Mouse (Mus musculus): ENCODE data around the gene Donson.
"Not testable (repeated sequence)": the region's sequence is repeated elsewhere in the genome, so short reads cannot be mapped to it uniquely, and the experiment has no call there.

Donson gene

GRCm38 (mm10) chr16:91688023-91688618, 449 bp downstream of the Donson start:
- DNase-seq (ENCODE audit: low spot score) = no peak

- no peak for DNase-seq (ENCODE audit: low spot score)
Observed at GRCm38 (mm10) chr16:91686369-91686768, 2.2 kb downstream of the Donson start.

- DNase-seq (ENCODE audit: low spot score) = no peak
Observed at GRCm38 (mm10) chr16:91685526-91685925, 3.0 kb downstream of the Donson start.

DNA sequence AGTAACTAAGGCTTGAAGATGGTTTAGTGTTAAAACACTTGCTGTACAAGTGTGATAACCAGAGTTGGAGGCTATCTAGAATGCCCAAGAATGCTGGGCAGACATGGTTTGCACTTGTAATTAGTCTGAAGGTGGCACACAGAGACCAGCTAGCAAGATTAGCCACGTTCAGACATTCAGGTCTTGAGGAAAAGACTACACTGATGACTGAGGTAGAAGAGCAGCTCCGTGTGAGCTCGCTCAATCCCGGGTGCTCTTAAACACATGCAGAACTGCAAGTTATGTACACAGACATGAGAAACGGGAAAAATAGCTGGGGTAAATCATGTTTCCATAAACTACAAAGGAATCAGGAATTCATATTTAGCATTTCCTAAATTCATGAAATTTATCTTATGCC, 7.9 kb downstream of the Donson start:
- DNase-seq (ENCODE audit: low spot score) = no peak

DNA sequence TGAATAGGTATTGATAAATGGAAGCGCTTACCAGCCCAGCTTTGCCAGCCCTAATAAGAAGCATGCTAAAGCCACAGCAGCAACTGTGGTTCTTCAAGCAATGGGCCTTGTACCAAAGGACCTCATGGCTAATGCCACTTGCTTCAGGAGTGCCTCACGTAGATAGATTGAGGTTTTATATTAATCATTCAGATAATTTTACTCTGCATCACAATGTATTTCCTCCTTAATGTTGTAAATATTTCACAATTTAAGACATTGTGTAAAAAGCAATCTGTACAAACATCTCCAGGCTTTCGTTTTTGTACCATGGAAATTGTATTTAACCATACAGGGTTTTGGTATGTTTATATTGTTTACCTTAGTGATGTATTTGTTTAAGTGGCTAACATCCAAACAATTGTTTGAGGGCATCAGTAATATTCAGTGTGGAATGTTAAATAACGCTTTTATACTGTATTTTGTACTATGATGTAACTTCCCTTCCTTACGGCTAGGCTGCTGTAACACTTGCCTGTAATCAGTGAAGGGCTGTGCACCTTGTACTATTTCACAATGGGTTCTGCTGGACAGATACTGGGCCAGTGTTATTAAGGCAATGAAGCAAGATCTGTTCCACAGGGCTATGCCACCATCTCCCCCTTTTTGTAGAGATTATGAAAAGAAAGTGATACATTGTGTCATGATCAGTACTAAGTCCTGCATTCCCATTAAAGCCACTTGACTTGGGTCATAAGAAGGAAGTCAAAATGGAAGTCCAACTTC, 10.2 kb downstream of the Donson start:
- DNase-seq (ENCODE audit: low spot score) = no peak

DNA sequence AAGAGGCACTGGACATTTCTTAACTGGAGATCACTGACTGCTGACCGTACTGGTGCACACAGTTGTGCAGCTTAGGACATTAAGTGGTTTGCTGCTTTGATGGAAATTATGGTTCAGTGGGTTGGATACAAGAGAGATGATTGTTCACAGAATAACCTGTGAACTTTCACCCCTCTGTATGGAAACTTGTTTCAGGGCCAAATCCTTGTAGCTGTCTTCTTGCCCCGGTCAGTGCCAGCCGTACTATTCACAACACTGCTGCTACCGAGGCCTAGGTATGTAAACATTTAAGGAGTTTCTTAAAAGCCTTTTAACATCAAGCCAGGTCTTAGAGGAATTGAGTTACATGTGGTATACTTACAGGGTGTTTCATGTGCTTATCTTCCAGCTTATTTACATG, 14.1 kb downstream of the Donson start:
- no peak for DNase-seq (ENCODE audit: low spot score)

- no peak for DNase-seq (ENCODE audit: low spot score)
Observed at GRCm38 (mm10) chr16:91663795-91664194, 24.8 kb downstream of the Donson start.

- DNase-seq (ENCODE audit: low spot score) = no peak
Observed at GRCm38 (mm10) chr16:91662336-91662735, 26.2 kb downstream of the Donson start.

DNA sequence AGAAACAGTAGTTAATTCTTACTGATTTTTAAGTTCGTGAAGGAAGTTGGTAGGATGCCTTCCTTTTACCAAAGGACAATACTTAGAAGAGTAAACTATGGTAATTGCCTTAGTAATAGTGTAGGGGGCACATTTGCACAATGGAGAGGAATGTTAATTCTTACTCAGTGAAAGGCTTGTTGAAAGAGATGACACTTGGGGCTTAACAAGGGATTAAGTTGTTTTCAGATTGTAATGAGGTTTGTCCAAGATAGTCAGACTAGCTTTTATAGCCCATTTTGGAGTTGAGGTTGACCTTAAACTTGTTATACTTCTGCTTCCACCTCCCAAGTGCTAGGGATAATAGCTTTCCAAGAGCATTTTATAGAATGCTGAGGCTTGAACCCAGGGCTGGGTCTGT, 27.2 kb downstream of the Donson start:
- no peak for DNase-seq (ENCODE audit: low spot score)

DNA sequence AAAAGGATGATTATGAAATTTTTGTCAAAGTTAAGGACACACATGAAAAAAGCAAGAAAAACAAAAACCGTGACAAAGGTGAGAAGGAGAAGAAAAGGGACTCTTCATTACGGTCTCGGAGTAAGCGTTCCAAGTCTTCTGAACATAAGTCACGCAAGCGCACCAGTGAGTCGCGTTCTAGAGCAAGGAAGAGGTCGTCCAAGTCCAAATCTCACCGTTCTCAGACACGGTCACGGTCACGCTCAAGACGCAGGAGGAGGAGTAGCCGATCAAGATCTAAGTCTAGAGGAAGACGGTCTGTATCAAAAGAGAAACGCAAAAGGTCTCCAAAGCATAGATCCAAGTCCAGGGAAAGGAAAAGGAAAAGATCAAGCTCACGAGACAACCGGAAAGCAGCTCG, 28.8 kb downstream of the Donson start:
- no peak for DNase-seq (ENCODE audit: low spot score)

- no peak for DNase-seq (ENCODE audit: low spot score)
Observed at GRCm38 (mm10) chr16:91658471-91658870, 30.1 kb downstream of the Donson start.

DNA sequence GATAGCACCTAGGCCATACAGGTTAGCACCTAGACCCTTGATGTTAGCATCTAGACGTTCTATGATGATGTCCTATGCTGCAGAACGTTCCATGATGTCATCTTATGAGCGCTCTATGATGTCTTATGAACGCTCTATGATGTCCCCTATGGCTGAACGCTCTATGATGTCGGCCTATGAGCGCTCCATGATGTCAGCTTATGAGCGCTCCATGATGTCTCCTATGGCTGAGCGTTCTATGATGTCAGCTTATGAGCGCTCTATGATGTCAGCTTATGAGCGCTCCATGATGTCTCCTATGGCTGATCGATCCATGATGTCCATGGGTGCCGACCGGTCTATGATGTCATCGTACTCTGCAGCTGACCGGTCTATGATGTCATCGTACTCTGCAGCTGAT, 31.3 kb downstream of the Donson start:
- no peak for DNase-seq (ENCODE audit: low spot score)

DNA sequence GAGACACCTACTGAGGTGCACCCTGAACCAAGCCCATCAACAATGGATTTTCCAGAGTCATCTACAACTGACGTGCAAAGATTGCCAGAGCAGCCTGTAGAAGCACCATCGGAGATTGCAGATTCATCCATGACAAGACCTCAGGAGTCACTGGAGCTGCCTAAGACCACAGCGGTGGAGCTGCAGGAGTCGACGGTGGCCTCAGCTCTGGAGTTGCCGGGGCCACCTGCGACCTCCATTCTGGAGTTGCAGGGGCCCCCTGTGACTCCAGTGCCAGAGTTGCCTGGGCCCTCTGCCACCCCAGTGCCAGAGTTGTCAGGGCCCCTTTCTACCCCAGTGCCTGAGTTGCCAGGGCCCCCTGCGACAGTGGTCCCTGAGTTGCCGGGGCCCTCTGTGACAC, 33.3 kb downstream of the Donson start:
- no peak for DNase-seq (ENCODE audit: low spot score)

GRCm38 (mm10) chr16:91652191-91652590, 36.4 kb downstream of the Donson start:
- DNase-seq (ENCODE audit: low spot score) = no peak

DNA sequence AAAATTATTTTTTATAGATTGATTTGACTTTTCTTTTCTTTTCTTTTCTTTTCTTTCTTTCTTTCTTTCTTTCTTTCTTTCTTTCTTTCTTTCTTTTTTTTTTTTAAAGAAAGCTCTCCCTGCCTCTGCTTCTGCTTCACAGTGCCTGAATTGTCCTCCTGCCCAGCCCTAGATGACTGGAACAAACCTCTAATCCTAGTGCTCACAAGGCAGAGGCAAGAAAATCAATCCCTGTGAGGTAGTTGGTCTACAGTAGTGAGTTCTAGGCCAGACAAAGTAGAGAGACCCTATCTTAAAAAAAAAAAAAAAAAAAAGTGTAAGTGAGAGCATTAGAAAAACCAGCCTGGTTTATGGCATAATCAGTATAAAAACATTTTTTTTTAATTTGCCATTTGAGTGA, 38.8 kb downstream of the Donson start:
- no peak for DNase-seq (ENCODE audit: low spot score)

DNA sequence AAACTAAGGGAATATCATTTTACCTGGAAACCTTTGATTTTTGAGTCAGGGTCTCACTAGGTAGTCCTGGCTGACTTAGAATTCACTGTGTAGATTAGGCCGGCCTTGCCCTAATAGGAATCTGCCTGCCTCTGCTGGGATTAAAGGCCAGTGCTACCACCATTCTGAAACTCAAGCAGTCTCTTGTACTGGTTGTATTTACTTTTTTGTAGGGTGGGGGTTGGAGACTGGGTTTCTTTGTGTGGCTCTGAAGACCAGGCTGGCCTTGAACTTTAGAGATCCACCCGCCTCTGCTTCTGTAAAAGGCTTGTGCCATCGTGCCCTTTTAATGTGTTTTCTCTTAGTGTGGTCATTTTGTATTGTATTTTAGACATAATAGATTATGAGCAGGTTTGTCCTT, 39.3 kb downstream of the Donson start:
- DNase-seq (ENCODE audit: low spot score) = peak; percentile 24

DNA sequence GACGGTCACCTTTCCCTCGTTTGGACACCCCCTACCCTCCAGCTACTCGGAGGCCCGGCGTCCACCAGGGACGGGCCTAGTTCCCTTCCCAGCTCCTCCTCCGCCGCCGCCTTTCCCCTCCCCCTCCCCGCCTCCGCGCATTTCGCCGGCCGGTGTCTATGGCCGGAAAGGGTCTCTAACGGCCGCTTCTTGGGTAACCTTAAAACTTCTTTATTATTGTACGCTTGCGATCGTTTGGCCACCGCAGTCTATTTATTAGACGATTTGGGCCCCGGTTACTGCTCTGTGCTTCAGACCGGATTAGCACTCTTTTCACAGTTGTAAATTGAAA, 40.4 kb downstream of the Donson start:
- DNase-seq (ENCODE audit: low spot score) = peak; percentile 85

- peak; percentile 98 for DNase-seq (ENCODE audit: low spot score)
Observed at GRCm38 (mm10) chr16:91647461-91648219, 40.9 kb downstream of the Donson start, which contains the start of gene Son. TSS of gene Son (plus strand) at chr16:91647506.

DNA sequence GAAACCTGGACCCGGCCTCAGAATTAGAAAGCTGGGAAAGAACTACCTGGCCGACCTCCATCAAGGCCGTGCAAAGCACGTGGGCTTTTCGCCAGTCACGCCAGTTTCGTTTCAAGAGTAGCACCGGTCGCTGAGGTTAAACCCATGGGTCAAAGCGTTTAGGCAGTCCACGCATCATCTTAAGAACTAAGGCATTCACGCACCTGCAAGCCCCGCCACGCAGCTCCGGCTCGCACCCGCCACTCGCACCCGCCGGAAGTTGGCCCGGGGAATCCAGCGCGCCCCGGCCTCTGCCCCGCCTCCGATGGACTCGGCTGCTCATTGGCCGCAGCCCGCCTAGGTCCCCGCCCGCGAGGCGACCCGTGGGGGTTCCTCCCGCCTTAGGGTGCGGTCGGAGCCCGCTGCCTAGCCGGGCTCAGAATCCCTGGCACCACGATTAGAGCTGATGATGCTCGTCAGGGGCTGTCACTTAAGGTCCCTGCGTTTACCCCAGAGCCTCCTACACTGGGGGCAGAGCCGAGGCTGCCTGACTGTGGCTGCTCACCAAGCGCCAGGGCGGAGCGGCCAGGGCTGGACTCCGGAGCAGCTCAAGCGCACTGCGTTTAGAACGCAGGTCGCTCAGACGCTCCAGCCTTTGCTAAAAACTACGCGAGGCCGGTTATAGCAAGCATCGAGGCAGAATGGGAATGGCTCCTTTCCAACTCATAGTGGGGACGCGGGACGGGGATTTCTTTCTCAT, 41.7 kb downstream of the Donson start, which contains the start of gene Gart:
TSS of gene Gart (minus strand) at position 272 of the 739 bp plus-strand sequence.
- peak; percentile 93 for DNase-seq (ENCODE audit: low spot score)

GRCm38 (mm10) chr16:91645995-91646602, 42.5 kb downstream of the Donson start:
- peak; percentile 61 for DNase-seq (ENCODE audit: low spot score)

- not testable (repeated sequence) for DNase-seq (ENCODE audit: low spot score)
Observed at GRCm38 (mm10) chr16:91645420-91645819, 43.1 kb downstream of the Donson start.

DNA sequence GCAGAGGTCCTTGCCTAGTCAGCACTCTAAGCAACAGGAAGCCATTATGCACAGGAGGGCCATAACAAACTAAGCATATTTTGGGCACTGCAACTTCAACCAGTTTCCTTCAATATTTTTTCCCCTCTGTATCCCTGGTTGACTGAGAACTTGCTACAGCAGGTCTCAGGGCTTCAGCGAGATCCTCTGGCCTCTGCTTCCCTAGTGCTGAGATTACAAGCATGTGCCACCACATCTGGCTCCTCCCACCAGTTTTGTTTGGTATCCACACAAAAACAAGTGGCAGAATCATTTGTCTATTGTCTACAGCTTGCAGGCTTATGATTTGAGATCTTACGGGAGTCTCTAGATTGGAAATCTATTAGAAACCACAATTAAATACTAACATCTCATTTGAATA, 43.7 kb downstream of the Donson start:
- DNase-seq (ENCODE audit: low spot score) = no peak
